Mouse (Mus musculus) stomach, embryonic 15.5 days (tissue): ENCODE results near the gene Tmcc3. TPM values are rescaled to one million over a fixed set of nuclear protein-coding genes. Genes with fewer than 3 reads are reported as not detected.

Experiments used
- ATAC-seq: fragments of 200-750 bp; cut with Nextera tagmentation; 2 replicates; pipeline ENCODE4 v1.8.0; 2017; ENCODE audit warnings: low read depth, moderate number of reproducible peaks, moderate TSS enrichment; ENCODE audit not compliant: insufficient read depth, low FRiP score
- H3K27ac ChIP-seq: fragments of 300-500 bp; sonication (generic); 2 replicates; pipeline ENCODE4 v1.5.1; 2015; ENCODE audit warnings: mild to moderate bottlenecking, inconsistent platforms
- H3K27me3 ChIP-seq: fragments of 300-500 bp; sonication (generic); replicated peaks from 2 replicates; pipeline ENCODE4 v1.6.1; 2015; ENCODE audit warnings: inconsistent platforms
- H3K36me3 ChIP-seq: fragments of 300-500 bp; sonication (generic); 2 replicates; pipeline ENCODE4 v1.6.1; 2015; ENCODE audit warnings: inconsistent platforms
- H3K4me1 ChIP-seq: fragments of 300-500 bp; sonication (generic); 2 replicates; pipeline ENCODE4 v1.6.1; 2015; ENCODE audit warnings: inconsistent platforms
- H3K4me2 ChIP-seq: fragments of 300-500 bp; sonication (generic); 2 replicates; pipeline ENCODE4 v1.6.1; 2015; ENCODE audit warnings: mild to moderate bottlenecking, inconsistent platforms
- H3K4me3 ChIP-seq: fragments of 300-500 bp; sonication (generic); replicated peaks from 2 replicates; pipeline ENCODE4 v1.5.1; 2015; ENCODE audit warnings: inconsistent platforms
- H3K9ac ChIP-seq: fragments of 300-500 bp; sonication (generic); 2 replicates; pipeline ENCODE4 v1.6.1; 2015; ENCODE audit warnings: inconsistent platforms
- H3K9me3 ChIP-seq: fragments of 300-500 bp; sonication (generic); 2 replicates; pipeline ENCODE4 v1.6.1; 2016; ENCODE audit warnings: inconsistent platforms
- WGBS: fragments of 180-500 bp; shearing (Covaris S2); methylation state at CpG from one replicate; pipeline ENCODE4 v1.1.7; 2015; 5-methylcytosine and 5-hydroxymethylcytosine counted together
- polyA plus RNA-seq: library from polyadenylated mRNA; unstranded; fragments of >200 nt; fragmentation: Nextera tagmentation; extraction: Ambion mirVana; gene quantifications from 2 replicates; pipeline ENCODE4 v1.2.1, GENCODE M21; 2015

The Tmcc3 gene
- polyA plus RNA-seq, 1 experiment from 2014 or later, result 9.9 TPM

GRCm38 (mm10) chr10:94433901-94434300 lies 122.2 kb downstream of the Tmcc3 start:
- H3K4me3 ChIP-seq, result no peak overlapping the region
- H3K4me2 ChIP-seq, result no peak overlapping the region
- H3K4me1 ChIP-seq, result no peaks in the 10 kb centered on the region
- 31% methylated on average over 7 of the region's 7 CpGs for WGBS
- no peak overlapping the region for H3K9ac ChIP-seq
- ATAC-seq, result no peak
- no peaks in the 10 kb centered on the region for H3K27me3 ChIP-seq
- H3K27ac ChIP-seq, result no peak overlapping the region
- no peaks in the 10 kb centered on the region for H3K36me3 ChIP-seq
- H3K9me3 ChIP-seq, result no peaks in the 10 kb centered on the region

GRCm38 (mm10) chr10:94442725-94443124 lies 131.0 kb downstream of the Tmcc3 start:
- no peak overlapping the region for H3K9ac ChIP-seq
- H3K4me1 ChIP-seq, result no peaks in the 10 kb centered on the region
- H3K27ac ChIP-seq, result no peak overlapping the region
- 68% methylated on average over 7 of the region's 7 CpGs for WGBS
- no peaks in the 10 kb centered on the region for H3K27me3 ChIP-seq
- no peak overlapping the region for H3K4me2 ChIP-seq
- no peaks in the 10 kb centered on the region for H3K9me3 ChIP-seq
- H3K36me3 ChIP-seq, result no peaks in the 10 kb centered on the region
- no peak for ATAC-seq
- no peak overlapping the region for H3K4me3 ChIP-seq

- no peak for ATAC-seq
- no peak overlapping the region for H3K27ac ChIP-seq
- WGBS, result 86% methylated on average over 4 of the region's 4 CpGs
- no peak overlapping the region for H3K4me3 ChIP-seq
- no peaks in the 10 kb centered on the region for H3K9me3 ChIP-seq
- no peaks in the 10 kb centered on the region for H3K27me3 ChIP-seq
- no peaks in the 10 kb centered on the region for H3K4me1 ChIP-seq
- H3K36me3 ChIP-seq, result no peaks in the 10 kb centered on the region
- H3K9ac ChIP-seq, result no peak overlapping the region
- no peak overlapping the region for H3K4me2 ChIP-seq
Measured at GRCm38 (mm10) chr10:94443453-94443852, 131.7 kb downstream of the Tmcc3 start.

- no peak overlapping the region for H3K4me2 ChIP-seq
- no peak overlapping the region for H3K9ac ChIP-seq
- H3K36me3 ChIP-seq, result no peaks in the 10 kb centered on the region
- no peak overlapping the region for H3K27ac ChIP-seq
- peaks cover 4% of the 10 kb centered on the region; the same call in 1 of the 2 replicates for H3K4me1 ChIP-seq
- ATAC-seq, result no peak
- H3K4me3 ChIP-seq, result no peak overlapping the region
- WGBS, result 86% methylated on average over 7 of the region's 7 CpGs
- no peaks in the 10 kb centered on the region for H3K27me3 ChIP-seq
- H3K9me3 ChIP-seq, result no peaks in the 10 kb centered on the region
Measured at GRCm38 (mm10) chr10:94445192-94445591, 133.4 kb downstream of the Tmcc3 start.

GRCm38 (mm10) chr10:94446379-94447008 lies 134.7 kb downstream of the Tmcc3 start:
- Histone ChIP-seq H3K4me2 (no peak overlapping the region), H3K27me3 (no peaks in the 10 kb centered on the region), H3K4me3 (no peak overlapping the region), H3K9ac (no peak overlapping the region), H3K9me3 (no peaks in the 10 kb centered on the region), H3K27ac (no peak overlapping the region), H3K4me1 (peaks cover 6% of the 10 kb centered on the region; the same call in 1 of the 2 replicates), H3K36me3 (no peaks in the 10 kb centered on the region)
- WGBS, result 68% methylated on average over 7 of the region's 7 CpGs
- no peak for ATAC-seq

GRCm38 (mm10) chr10:94449676-94450075 lies 137.9 kb downstream of the Tmcc3 start:
- H3K9ac ChIP-seq, result no peak overlapping the region
- no peak overlapping the region for H3K4me3 ChIP-seq
- no peaks in the 10 kb centered on the region for H3K9me3 ChIP-seq
- 26% methylated on average over 3 of the region's 3 CpGs for WGBS
- H3K27ac ChIP-seq, result no peak overlapping the region
- ATAC-seq, result no peak; the same call in 1 of the 2 replicates
- H3K36me3 ChIP-seq, result no peaks in the 10 kb centered on the region
- no peak overlapping the region for H3K4me2 ChIP-seq
- no peaks in the 10 kb centered on the region for H3K27me3 ChIP-seq
- peaks cover 6% of the 10 kb centered on the region; the same call in 1 of the 2 replicates for H3K4me1 ChIP-seq

GRCm38 (mm10) chr10:94450781-94451180 lies 139.0 kb downstream of the Tmcc3 start:
- no peaks in the 10 kb centered on the region for H3K9me3 ChIP-seq
- ATAC-seq, result no peak
- H3K9ac ChIP-seq, result no peak overlapping the region
- H3K27me3 ChIP-seq, result no peaks in the 10 kb centered on the region
- 31% methylated on average over 8 of the region's 8 CpGs for WGBS
- no peak overlapping the region for H3K4me3 ChIP-seq
- H3K36me3 ChIP-seq, result no peaks in the 10 kb centered on the region
- peaks cover 6% of the 10 kb centered on the region; the same call in 1 of the 2 replicates for H3K4me1 ChIP-seq
- H3K27ac ChIP-seq, result no peak overlapping the region
- 0 out of 2 replicates have a peak overlapping the region, but pooled peaks have one; percentile 25 for H3K4me2 ChIP-seq

- Histone ChIP-seq H3K4me1 (peaks cover 9% of the 10 kb centered on the region), H3K4me3 (no peak overlapping the region), H3K36me3 (no peaks in the 10 kb centered on the region), H3K27me3 (no peaks in the 10 kb centered on the region), H3K4me2 (no peak overlapping the region), H3K9me3 (no peaks in the 10 kb centered on the region), H3K9ac (no peak overlapping the region), H3K27ac (no peak overlapping the region)
- no peak for ATAC-seq
- WGBS, result 43% methylated on average over 1 of the region's 1 CpGs
Measured at GRCm38 (mm10) chr10:94457454-94457853, 145.7 kb downstream of the Tmcc3 start.

GRCm38 (mm10) chr10:94458690-94459089 lies 146.9 kb downstream of the Tmcc3 start:
- no peak overlapping the region for H3K9ac ChIP-seq
- no peak overlapping the region for H3K4me2 ChIP-seq
- no peak for ATAC-seq
- no peaks in the 10 kb centered on the region for H3K27me3 ChIP-seq
- 0 out of 2 replicates have a peak overlapping the region, but pooled peaks have one; percentile 21 for H3K27ac ChIP-seq
- WGBS, result 33% methylated on average over 6 of the region's 6 CpGs
- H3K4me3 ChIP-seq, result no peak overlapping the region
- H3K4me1 ChIP-seq, result peaks cover 9% of the 10 kb centered on the region
- no peaks in the 10 kb centered on the region for H3K9me3 ChIP-seq
- H3K36me3 ChIP-seq, result no peaks in the 10 kb centered on the region

- Histone ChIP-seq H3K4me1 (peaks cover 12% of the 10 kb centered on the region), H3K4me2 (no peak overlapping the region), H3K27ac (no peak overlapping the region), H3K27me3 (no peaks in the 10 kb centered on the region), H3K4me3 (no peak overlapping the region), H3K9me3 (no peaks in the 10 kb centered on the region), H3K36me3 (no peaks in the 10 kb centered on the region), H3K9ac (no peak overlapping the region)
- whole genome bisulfite sequencing, result 90% methylated on average over 3 of the region's 3 CpGs
- no peak for ATAC-seq
Measured at GRCm38 (mm10) chr10:94461378-94461777, 149.6 kb downstream of the Tmcc3 start.

- Histone ChIP-seq H3K9me3 (no peaks in the 10 kb centered on the region), H3K4me1 (peaks cover 12% of the 10 kb centered on the region), H3K36me3 (no peaks in the 10 kb centered on the region), H3K27ac (peak overlapping the region; percentile 58; the same call in 1 of the 2 replicates), H3K9ac (no peak overlapping the region), H3K4me2 (no peak overlapping the region), H3K27me3 (no peaks in the 10 kb centered on the region), H3K4me3 (no peak overlapping the region)
- ATAC-seq, result no peak
- 81% methylated on average over 8 of the region's 8 CpGs for WGBS
Measured at GRCm38 (mm10) chr10:94461871-94462270, 150.1 kb downstream of the Tmcc3 start.

- no peaks in the 10 kb centered on the region for H3K36me3 ChIP-seq
- H3K4me1 ChIP-seq, result peaks cover 12% of the 10 kb centered on the region
- 51% methylated on average over 15 of the region's 15 CpGs for WGBS
- H3K4me3 ChIP-seq, result no peak overlapping the region
- peak overlapping the region; percentile 73; the same call in 1 of the 2 replicates for H3K27ac ChIP-seq
- H3K4me2 ChIP-seq, result no peak overlapping the region
- H3K9ac ChIP-seq, result no peak overlapping the region
- no peaks in the 10 kb centered on the region for H3K27me3 ChIP-seq
- peak; percentile 51; the same call in 1 of the 2 replicates for ATAC-seq
- no peaks in the 10 kb centered on the region for H3K9me3 ChIP-seq
Measured at GRCm38 (mm10) chr10:94462386-94463064, 150.8 kb downstream of the Tmcc3 start.
